Mouse (Mus musculus): ENCODE measurements around the gene Golim4.
A peak's percentile ranks its signal among the peaks of the same experiment; 100 is the strongest.

Golim4 gene

DNA sequence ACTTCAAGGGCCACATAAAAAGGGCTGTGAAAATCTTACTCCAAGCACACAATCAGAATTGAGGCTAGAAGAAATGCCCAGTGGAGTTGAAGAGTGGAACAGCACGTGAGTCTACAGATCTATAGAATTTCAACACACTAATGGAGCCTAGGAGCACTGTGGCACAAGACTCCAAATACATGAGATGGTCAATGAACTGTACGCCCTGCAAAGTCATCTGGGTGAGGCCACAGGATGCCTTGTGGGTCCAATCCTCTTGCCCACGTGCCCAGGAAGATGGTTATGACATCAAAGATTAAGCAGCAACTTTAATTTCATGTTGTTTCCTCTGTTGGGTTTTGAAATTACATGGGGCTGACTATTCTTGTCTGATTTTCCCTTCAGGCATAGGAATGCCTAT, 30.4 kb downstream of the Golim4 start:
- no peak for DNase-seq (ENCODE audit: low spot score in 2 of 2)

- DNase-seq (ENCODE audit: low spot score in 2 of 2), result no peak
These were observed 31.6 kb downstream of the Golim4 start for GRCm38 (mm10) chr3:75925123-75925522.

DNA sequence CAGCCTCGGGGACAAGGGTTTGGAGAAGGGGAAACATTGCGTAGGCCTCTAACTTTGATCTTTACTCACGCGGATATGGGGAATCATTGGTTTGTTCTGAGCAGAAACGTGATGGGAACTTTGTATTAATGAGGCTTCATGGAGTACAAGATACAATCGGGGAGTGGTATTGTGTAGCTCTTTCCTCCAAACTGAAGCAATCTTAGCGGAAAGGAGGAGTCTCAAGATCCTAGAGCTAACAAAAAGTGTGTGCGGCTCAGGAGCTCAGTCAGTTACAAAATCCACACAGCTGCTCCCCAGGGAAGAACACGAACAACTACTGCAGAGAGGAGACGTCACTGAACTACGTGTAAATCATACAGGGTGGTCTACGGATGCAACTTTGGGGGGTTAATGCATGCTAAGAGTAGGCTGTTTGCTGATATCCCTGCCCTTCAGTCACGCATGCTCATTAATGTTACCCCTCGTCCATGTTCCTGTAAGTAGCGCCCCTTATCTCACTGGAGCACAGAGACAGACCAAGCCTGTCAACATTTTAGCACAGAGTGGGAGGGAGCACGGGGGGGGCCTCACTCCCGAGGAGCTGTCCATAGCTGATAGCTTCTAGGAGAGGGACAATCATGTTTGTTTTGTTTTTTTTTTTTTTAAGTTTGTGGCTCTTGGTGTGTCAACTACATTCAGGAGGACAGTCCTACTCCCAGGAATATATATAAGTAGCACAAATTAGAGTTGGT, 38.8 kb downstream of the Golim4 start:
- peak; percentile 32 to 41 for DNase-seq (ENCODE audit: low spot score in 2 of 2)

- no peak for DNase-seq (ENCODE audit: low spot score in 2 of 2)
These were observed 44.0 kb downstream of the Golim4 start for GRCm38 (mm10) chr3:75912786-75913185.

DNA sequence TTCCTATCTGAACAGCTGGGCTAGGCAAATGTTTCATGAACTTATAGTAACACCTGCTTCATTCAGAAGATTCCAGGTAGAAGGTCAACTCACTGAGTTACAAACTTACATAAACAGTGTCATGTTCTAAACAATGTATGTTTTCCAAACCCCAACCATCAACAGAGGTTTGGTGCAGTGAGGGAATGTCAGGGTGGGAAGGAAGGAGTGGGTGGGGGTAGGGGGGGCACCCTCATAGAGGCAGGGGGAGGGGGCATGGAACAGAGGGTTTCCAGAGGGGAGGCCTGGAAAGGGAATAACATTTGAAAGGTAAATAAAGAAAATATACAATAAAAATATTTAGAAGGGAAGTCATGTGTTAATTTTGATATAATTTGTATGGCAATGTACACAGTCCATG, 46.0 kb downstream of the Golim4 start:
- DNase-seq (ENCODE audit: low spot score in 2 of 2), result no peak

DNA sequence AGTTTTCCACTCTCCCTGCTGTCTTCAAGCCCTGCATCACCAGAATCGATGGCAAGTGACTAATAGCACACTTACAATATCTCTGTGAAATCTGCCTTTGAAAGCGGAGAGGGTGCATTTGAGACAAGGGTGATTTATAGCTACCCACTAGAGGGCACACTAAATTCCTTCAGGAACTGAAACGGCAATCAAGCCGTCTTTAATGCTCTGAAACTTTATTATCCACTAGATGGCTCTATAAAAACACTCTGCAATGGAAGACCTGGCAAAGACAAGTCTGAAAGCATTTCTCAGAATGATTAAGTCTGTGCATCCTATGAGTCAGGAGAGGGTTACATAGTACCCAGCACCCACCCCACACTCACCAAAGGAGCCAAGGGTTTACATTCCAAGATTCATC, 46.5 kb downstream of the Golim4 start:
- DNase-seq (ENCODE audit: low spot score in 2 of 2), result peak; percentile 7 to 35

GRCm38 (mm10) chr3:75901903-75902598, 54.7 kb downstream of the Golim4 start:
- DNase-seq (ENCODE audit: low spot score in 2 of 2), result no peak

- DNase-seq (ENCODE audit: low spot score in 2 of 2), result no peak
These were observed 61.7 kb downstream of the Golim4 start for GRCm38 (mm10) chr3:75895075-75895474.

GRCm38 (mm10) chr3:75891581-75891980, 65.2 kb downstream of the Golim4 start:
- DNase-seq (ENCODE audit: low spot score in 2 of 2), result no peak

DNA sequence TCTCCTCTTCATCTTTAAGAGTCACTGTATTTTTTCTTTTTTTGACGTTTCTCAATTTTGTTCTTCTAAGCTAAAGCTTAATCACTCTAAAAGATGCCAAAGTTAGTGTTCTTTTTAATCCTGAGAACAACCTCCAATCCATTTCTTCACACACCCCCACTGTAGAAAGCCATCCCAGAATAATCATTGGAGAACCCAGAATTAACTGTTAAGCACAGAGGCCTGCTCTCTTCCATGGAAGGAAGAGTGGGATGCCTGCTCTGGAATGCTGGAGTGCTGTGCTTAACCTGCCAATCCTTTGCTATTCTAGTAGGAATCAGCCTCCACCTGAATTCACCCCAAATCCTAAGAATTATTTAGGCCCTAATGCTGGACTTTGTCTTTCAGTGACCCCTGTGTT, 67.4 kb downstream of the Golim4 start:
- no peak for DNase-seq (ENCODE audit: low spot score in 2 of 2)

GRCm38 (mm10) chr3:75881582-75881981, 75.2 kb downstream of the Golim4 start:
- no peak for DNase-seq (ENCODE audit: low spot score in 2 of 2)

GRCm38 (mm10) chr3:75879269-75879668, 77.5 kb downstream of the Golim4 start:
- no peak for DNase-seq (ENCODE audit: low spot score in 2 of 2)

- no peak for DNase-seq (ENCODE audit: low spot score in 2 of 2)
These were observed 87.9 kb downstream of the Golim4 start for GRCm38 (mm10) chr3:75868886-75869285.

DNA sequence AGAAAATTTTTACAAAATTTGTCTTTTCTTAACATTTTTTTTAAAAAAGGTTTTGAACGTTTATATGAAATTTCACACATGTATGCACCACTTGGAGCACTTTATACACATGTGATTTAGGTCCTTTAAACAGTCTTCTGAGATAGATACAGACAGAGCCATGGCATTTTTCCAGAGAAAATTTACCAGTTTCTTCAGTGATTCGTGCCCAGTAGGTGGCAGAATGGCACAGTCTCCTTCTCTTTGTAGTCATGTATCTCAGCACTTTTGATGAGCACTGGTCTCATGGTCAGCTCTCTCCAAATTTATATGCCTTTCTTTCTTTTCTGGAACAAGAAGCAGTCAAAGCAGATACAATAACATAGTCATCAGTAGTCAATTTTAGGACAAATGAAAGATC, 92.5 kb downstream of the Golim4 start:
- no peak for DNase-seq (ENCODE audit: low spot score in 2 of 2)

GRCm38 (mm10) chr3:75861677-75862076, 95.1 kb downstream of the Golim4 start:
- peak; percentile 61 to 68 for DNase-seq (ENCODE audit: low spot score in 2 of 2)

DNA sequence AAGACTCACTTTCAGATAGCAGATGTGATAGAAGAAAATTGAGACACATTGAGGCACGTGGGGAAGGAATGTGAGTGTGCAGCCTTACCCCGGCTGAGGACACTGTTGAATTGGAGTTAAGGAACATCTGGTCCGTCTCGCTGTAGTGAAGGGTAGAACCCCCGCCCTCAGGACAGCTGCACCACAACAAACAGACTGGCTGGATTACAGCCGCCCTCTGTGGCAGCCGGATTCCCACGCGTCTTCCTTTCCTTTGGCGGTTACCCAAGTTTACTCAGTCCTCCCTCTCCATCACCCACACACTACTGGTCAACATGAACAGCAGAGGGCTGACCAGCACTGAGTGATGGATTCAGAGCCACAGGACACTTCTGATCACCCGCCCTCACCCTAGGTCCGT, 96.0 kb downstream of the Golim4 start:
- DNase-seq (ENCODE audit: low spot score in 2 of 2), result no peak

GRCm38 (mm10) chr3:75835286-75835967, 121.3 kb downstream of the Golim4 start:
- DNase-seq (ENCODE audit: low spot score in 2 of 2), result peak; percentile 4 to 8

GRCm38 (mm10) chr3:75834827-75835226, 121.9 kb downstream of the Golim4 start:
- DNase-seq (ENCODE audit: low spot score in 2 of 2), result peak in 1 of 2 experiments; percentile 21
